Mouse (Mus musculus) retina, embryonic 14.5 days (tissue): ENCODE data around the gene Slc9a2.

Source experiments
- DNase-seq: peaks from one replicate; pipeline ENCODE4 v3.0.0-alpha.2; 2015; ENCODE audit warnings: low spot score

Gene Slc9a2

GRCm38 (mm10) chr1:40785876-40786445 lies 105.6 kb downstream of the Slc9a2 start:
- DNase-seq: no peak

GRCm38 (mm10) chr1:40788956-40789355 lies 108.6 kb downstream of the Slc9a2 start:
- no peak for DNase-seq

GRCm38 (mm10) chr1:40789666-40790233 lies 109.4 kb downstream of the Slc9a2 start:
- peak; percentile 34 for DNase-seq

GRCm38 (mm10) chr1:40790324-40791141 lies 110.2 kb downstream of the Slc9a2 start, which contains the start of gene Mfsd9:
TSS of gene Mfsd9 (minus strand) at chr1:40790687.
- DNase-seq: peak; percentile 92

GRCm38 (mm10) chr1:40795508-40795907 lies 115.1 kb downstream of the Slc9a2 start:
- no peak for DNase-seq

- peak; percentile 79 for DNase-seq
Observed at GRCm38 (mm10) chr1:40797348-40797747, 117.0 kb downstream of the Slc9a2 start.

GRCm38 (mm10) chr1:40799121-40799520 lies 118.7 kb downstream of the Slc9a2 start:
- no peak for DNase-seq

GRCm38 (mm10) chr1:40800908-40801307 lies 120.5 kb downstream of the Slc9a2 start:
- DNase-seq: no peak

- peak; percentile 76 for DNase-seq
Observed at GRCm38 (mm10) chr1:40802759-40803158, 122.4 kb downstream of the Slc9a2 start.

- no peak for DNase-seq
Observed at GRCm38 (mm10) chr1:40804118-40804517, 123.7 kb downstream of the Slc9a2 start.

- DNase-seq: no peak
Observed at GRCm38 (mm10) chr1:40805351-40805750, 125.0 kb downstream of the Slc9a2 start, which contains the start of gene Tmem182. TSS of gene Tmem182 (plus strand) at chr1:40805601.

GRCm38 (mm10) chr1:40805891-40806290 lies 125.5 kb downstream of the Slc9a2 start:
- no peak for DNase-seq

- no peak for DNase-seq
Observed at GRCm38 (mm10) chr1:40808643-40809042, 128.3 kb downstream of the Slc9a2 start.

- DNase-seq: no peak
Observed at GRCm38 (mm10) chr1:40815071-40815845, 134.9 kb downstream of the Slc9a2 start.
